Mouse (Mus musculus): ENCODE data around the gene Krtap1-3.
"Not testable (repeated sequence)": the region's sequence is repeated elsewhere in the genome, so short reads cannot be mapped to it uniquely, and the experiment has no call there.

Krtap1-3 gene

DNA sequence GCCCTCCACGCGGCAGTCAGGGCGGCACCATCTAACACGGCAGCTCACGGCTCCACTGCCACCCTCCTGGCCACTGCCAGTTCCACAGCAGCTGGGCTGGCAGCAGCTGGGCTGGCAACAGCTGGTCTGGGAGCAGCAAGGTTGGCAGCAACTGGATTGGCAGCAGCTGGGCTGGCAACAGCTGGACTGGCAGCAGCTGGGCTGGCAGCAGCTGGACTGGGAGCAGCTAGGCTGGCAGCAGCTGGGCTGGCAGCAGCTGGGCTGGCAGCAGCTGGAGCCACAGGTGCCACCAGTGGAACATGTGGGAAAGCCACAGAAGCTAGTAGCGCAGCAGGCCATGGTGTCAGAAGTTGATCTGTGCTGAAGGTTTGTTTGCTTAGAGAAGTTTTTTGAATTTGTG, at the start of gene Krtap1-3:
Krtap1-3 (minus strand) TSS at position 359 of the 400 bp plus-strand sequence.
- no peak for DNase-seq

DNA sequence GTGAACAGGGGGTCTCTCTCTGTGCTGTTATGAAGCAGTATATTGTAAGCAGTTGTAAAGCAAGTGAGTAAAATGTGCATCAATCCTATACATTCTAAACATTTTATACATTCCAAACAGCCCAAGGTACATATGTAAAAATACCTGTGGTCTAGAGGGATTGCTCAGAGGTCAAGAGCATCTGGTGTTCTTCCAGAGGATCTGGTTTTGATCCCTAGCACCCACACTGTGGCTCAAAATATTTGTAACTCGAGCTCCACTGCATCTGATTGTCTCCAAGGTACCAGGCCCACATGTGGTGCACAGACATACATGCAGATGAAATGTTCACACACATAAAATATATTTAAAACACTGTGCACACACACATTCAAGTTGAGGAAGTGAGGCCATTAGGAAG, 49.8 kb upstream of the Krtap1-3 start:
- no peak for DNase-seq

DNA sequence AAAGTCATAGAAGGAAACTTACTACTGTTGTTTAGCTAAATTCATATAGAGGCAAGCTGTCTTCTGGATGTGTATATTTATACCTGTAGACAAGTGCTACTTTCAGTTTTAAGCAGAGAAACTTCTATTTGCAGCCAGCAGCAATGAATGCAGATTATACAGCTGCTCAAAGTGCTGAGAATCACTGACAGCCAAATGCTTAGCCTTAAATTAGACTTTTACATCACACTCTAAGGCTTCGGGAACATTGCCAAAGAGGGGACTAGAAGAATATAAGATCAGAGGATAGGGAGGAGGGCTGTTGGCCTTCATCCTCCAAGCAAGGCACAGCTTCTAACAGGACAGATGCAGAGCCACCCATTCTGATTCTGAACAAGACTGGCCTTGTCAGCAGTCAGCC, 45.9 kb upstream of the Krtap1-3 start:
- DNase-seq, result no peak

GRCm38 (mm10) chr11:99634653-99635134, 43.6 kb upstream of the Krtap1-3 start, which contains the start of gene Krtap4-2:
Gene Krtap4-2 (minus strand): TSS chr11:99635084.
- DNase-seq, result no peak

GRCm38 (mm10) chr11:99633293-99633692, 42.2 kb upstream of the Krtap1-3 start:
- no peak for DNase-seq

DNA sequence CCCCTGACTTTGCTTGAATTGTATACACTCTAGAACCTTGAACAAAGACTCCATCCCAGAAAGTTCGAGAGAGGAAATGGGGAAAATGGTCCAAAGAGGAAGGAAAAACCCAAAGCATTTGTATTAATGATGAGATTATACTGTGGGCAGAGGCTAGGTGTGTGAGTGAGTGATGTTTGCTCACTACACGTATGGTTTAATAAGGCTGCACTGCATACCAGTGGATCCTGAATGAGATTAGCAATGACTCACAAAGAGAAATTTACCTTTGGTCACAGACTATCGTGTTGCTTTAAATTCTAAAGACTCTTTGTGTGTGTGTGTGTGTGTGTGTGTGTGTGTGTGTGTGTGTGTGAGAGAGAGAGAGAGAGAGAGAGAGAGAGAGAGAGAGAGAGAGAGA, 39.8 kb upstream of the Krtap1-3 start:
- DNase-seq, result no peak

- DNase-seq, result no peak
These were observed 37.0 kb upstream of the Krtap1-3 start, which contains the start of gene Krtap4-1 for GRCm38 (mm10) chr11:99628138-99628537. Gene Krtap4-1 (minus strand): TSS chr11:99628238.

DNA sequence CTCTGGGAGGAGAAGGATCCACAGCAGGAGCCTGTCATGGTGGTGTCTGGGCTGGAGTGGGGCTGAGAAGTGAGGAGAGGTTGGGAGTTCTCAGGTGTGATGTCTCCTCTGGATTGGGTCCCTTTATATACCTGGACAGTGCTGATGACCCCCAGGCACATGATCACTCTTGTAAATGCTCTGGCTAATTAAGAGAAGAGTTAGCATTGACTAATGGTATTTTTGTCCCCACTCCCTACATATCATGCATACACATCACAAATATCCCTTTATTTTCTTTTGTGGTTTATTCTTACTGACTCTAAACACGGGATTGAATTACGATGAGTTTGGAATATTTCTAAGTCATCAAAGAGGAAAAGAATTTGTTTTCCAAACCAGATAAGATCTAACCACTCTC, 29.2 kb upstream of the Krtap1-3 start, which contains the start of gene Gm11562:
Gm11562 (minus strand) TSS at position 101 of the 400 bp plus-strand sequence.
- no peak for DNase-seq

DNA sequence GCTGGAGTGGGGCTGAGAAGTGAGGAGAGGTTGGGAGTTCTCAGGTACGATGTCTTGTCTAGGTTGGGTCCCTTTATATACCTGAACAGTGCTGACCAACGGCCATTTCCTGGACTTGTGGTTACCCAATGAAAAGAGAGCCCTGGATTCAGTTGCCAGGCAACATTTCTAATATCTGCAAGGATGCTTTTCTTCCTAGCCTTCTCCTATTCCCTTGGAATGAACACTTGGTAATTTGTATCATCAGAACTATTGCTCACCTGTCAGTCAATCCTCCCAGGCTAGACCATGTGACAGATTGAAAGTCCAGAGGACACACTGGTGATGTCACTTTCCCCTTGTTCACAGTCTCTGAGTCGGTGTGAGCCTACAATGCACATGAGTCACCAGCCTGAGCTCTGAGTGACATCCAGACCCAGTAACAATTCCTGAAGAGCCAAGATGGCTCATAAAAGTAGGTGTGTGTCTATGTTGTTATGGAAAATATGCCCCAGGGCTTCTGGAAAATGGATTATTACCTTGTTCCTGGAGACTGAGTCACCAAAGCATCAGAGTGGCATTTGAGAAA, 23.7 kb upstream of the Krtap1-3 start, which contains the start of gene Krtap2-4:
Krtap2-4 (minus strand) TSS at position 51 of the 568 bp plus-strand sequence.
- no peak for DNase-seq

GRCm38 (mm10) chr11:99610089-99610488, 18.9 kb upstream of the Krtap1-3 start, which contains the start of gene Gm11937:
Gene Gm11937 (minus strand): TSS chr11:99610189.
- DNase-seq, result not testable (repeated sequence)

GRCm38 (mm10) chr11:99609126-99609525, 18.0 kb upstream of the Krtap1-3 start:
- DNase-seq, result peak; percentile 53

DNA sequence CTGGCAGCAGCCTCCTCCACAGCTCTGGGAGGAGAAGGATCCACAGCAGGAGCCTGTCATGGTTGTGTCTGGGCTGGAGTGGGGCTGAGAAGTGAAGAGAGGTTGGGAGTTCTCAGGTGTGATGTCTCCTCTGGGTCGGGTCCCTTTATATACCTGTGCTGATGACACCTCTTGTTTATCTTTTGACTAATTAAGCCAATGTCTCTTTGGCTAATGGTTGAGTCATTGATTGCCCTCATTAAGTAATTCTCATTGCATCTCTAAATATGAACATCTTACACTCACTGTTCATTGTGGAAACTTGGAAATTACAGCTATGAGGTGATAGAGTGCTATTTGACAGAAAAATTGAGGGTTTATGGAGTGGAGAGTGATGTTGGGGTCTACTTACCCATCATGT, 12.1 kb upstream of the Krtap1-3 start, which contains the start of gene Gm11938:
Gm11938 (minus strand) TSS at position 101 of the 400 bp plus-strand sequence.
- DNase-seq, result not testable (repeated sequence)

DNA sequence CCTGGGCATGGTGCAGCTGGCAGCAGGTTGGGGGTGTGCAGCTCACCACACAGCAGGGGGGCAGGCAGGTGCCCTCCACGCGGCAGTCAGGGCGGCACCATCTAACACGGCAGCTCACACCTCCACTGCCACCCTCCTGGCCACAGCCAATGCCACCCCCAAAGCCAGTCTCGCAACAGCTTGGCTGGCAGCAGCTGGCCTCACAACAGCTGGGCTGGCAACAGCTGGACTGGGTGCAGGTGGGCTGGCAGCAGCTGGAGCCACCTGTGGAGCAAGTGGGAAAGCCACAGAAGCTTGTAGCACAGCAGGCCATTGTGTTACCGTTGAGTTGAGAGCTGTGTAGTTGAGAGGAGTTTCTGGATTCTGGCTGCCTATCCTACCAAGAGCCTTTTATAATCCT, 6.6 kb upstream of the Krtap1-3 start, which contains the start of gene Krtap9-3:
Krtap9-3 (minus strand) TSS at position 364 of the 400 bp plus-strand sequence.
- DNase-seq, result not testable (repeated sequence)

DNA sequence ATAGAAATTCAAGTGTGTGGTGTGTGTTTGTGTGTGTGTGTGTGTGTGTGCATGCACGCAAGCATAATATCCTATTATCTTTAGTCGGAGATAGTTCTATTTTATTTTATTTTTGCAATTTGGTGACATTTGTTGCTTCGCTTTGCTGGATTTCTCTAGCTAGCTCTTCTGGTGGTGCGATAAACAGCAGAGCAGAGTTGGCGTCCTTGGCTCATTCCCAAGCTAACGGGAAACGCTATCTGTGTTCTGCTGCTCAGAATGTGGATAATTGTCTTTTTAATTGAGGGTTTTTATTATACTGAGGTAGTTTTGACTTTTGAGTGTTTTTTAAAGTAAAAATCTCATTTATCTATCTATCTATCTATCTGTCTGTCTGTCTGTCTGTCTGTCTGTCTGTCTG, 6.0 kb downstream of the Krtap1-3 start:
- DNase-seq, result no peak

GRCm38 (mm10) chr11:99583245-99583704, 7.9 kb downstream of the Krtap1-3 start, which contains the start of gene Krtap1-4:
Gene Krtap1-4 (minus strand): TSS chr11:99583654.
- no peak for DNase-seq

- no peak for DNase-seq
These were observed 9.6 kb downstream of the Krtap1-3 start for GRCm38 (mm10) chr11:99581564-99581963.

GRCm38 (mm10) chr11:99581051-99581450, 10.1 kb downstream of the Krtap1-3 start:
- DNase-seq, result no peak

GRCm38 (mm10) chr11:99580636-99581035, 10.5 kb downstream of the Krtap1-3 start, which contains the start of gene Krtap1-5:
Gene Krtap1-5 (minus strand): TSS chr11:99581016.
- DNase-seq, result no peak

DNA sequence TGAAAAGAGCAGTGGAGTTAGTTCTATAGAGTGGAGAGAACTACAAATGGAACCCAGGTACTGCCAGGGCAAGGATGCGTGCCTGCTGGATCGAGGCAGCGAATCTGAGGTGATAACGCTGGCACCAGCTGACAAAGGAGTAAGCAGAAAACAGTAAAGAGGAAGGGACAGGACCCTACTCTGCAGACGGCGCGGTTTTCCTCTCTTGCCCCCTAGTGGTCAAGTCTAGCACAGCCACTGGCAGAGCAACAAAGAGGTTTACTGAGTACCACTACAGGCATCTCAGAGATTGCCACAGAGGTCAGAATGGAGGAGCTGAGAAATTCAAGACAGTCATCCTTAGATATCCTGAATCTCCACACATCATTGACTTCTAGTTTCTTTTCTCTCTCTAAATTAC, 17.0 kb downstream of the Krtap1-3 start:
- DNase-seq, result peak; percentile 28

GRCm38 (mm10) chr11:99573164-99573563, 18.0 kb downstream of the Krtap1-3 start:
- no peak for DNase-seq

DNA sequence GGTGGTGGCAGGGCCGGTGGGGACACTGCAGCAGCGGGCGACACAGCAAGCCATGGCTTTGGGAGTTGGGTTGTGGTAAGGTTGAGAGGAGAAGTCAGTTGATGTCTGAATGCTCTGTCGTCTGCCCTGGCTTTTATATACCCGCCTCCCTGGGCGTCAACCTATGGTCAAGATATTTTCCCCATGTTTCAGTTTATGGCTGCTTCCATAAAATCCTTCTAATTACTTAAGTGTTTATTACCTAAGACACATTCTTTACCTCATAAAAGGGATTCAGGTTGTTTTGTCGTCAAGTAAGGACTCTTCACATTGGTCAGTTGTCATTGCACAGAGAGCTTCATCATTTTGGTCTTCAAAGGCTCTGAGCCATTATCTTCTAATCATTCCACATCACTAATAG, 24.6 kb downstream of the Krtap1-3 start, which contains the start of gene Krtap3-1:
Krtap3-1 (minus strand) TSS at position 101 of the 400 bp plus-strand sequence.
- DNase-seq, result no peak

- DNase-seq, result no peak
These were observed 28.6 kb downstream of the Krtap1-3 start for GRCm38 (mm10) chr11:99562580-99562979.

GRCm38 (mm10) chr11:99559366-99559765, 31.8 kb downstream of the Krtap1-3 start, which contains the start of gene Gm11939:
Gene Gm11939 (minus strand): TSS chr11:99559466.
- DNase-seq, result no peak
